Mouse (Mus musculus) urinary bladder, postnatal 10 days (tissue): ENCODE data around the gene Fam47c.

Experiments used
- DNase-seq: peaks from one replicate; pipeline ENCODE4 v3.0.0; 2022; ENCODE audit warnings: low spot score

Gene Fam47c

GRCm38 (mm10) chrX:78737463-78737862 is at the start of gene Fam47c:
Gene Fam47c (plus strand): TSS chrX:78737763.
- no peak for DNase-seq

GRCm38 (mm10) chrX:78769408-78769807 is 31.8 kb downstream of the Fam47c start:
- no peak for DNase-seq

GRCm38 (mm10) chrX:78777078-78777477 is 39.5 kb downstream of the Fam47c start:
- DNase-seq: no peak
